Mouse (Mus musculus): ENCODE data around the gene Sh2d3c.

Gene Sh2d3c

DNA sequence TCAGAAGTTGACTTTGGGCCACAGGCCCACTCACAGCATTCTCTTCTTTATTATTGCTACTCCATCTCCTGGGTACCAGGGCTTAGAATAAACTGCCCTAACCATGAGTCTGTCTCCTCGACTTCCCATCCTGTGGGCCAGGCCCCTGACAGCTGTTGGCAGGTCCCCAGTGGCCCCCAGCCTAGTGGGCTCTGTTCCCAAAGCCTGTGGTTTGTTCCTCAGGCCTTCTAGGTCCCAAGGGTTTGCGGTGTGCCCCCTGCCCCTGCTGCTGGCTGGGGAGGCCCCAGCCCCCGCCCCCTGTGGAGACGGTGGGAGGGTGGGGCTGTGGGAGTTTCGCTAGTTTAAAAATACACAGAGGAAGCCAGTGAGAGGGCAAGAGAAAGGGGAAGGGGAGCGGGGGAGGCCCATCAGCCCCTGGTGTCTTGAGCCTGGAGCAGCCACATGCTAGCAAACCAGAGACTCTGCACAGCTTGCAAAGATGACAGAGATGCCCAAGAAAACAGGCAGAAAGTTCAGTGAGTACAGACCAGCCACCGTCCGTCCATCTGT is at the start of gene Sh2d3c:
TSS of gene Sh2d3c (plus strand) at position 375 of the 549 bp plus-strand sequence.
- DNase-seq (ENCODE audit: low spot score in 2 of 2) = no peak

DNA sequence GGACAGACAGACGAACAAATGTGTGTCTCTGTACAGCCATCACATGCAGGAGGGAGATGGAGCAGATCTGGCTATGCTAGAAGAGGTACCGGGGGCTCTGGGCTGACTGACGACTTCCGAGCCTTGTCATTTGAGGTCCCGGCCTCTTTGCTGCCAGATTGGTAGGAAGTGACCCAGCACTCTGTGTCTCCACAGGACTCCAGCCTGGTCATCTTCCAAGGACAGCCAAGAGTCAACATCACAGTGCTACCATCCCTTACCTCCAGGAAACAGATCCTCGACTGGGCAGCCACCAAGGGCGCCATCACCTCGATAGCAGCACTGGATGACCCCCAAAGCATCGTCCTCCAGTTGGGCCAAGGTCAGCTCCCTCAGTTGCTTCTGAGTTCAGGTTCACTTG is 49.7 kb upstream of the Sh2d3c start:
- DNase-seq (ENCODE audit: low spot score in 2 of 2) = no peak

DNA sequence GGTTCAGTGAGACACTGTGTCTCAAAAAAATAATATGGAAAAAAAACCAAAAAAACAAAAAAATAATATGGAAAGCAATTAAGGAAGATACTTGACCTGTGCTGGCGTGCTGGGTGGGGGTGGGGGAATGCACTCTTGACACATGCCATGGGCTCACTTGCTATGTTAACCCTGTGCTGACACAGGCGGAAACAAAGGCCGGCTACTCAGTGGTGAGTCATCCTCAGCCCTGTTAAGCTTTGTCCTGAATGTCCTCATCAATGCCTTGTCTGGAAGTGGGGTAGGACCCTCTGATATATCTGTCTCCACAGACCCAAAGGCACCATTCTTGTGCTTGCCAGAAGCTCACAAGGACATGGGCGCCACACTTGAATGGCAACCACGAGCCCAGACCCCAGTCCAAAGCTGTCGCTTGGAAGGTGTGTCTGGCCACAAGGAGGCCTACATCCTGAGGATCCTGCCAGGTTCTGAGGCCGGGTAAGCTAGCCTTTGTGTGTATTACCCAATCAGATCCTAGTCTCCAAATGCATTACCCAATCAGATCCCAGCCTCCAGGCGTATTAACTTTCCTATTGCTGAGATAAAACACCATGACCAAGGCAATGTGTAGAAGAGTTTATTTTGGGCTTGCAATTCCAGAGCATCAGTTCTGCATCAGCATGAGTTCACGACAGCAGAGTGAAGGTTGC is 48.8 kb upstream of the Sh2d3c start:
- DNase-seq (ENCODE audit: low spot score in 2 of 2) = no peak

DNA sequence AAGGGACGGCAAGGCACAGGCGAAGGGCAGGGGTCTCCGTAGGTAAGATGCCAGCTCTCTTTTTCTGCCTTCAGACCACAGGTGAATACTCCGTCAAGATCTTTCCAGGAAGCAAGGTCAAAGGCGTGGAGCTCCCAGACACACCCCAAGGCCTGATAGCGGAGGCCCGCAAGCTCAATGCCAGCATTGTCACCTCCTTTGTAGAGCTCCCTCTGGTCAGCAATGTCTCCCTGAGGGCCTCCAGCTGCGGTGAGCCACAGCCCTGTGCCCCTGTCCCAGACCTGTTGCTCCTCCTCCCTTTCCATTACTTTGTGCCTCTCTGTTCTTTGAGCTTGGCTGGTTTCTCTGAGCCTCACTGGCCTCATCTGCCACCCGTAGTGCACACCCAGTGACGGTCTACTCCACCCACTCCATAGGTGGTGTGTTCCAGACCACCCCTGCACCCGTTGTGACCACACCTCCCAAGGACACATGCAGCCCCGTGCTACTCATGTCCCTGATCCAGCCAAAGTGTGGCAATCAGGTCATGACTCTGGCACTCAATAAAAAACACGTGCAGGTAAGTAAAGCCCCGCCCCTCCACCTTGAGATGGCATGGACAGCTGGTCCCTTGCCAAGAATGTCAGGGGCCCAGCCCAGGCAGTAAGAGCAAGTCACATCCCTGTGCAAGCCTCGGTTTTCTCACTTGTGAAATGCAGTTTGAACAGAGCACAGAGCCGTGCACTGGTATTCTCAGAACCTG is 47.5 kb upstream of the Sh2d3c start:
- DNase-seq (ENCODE audit: low spot score in 2 of 2) = no peak

DNA sequence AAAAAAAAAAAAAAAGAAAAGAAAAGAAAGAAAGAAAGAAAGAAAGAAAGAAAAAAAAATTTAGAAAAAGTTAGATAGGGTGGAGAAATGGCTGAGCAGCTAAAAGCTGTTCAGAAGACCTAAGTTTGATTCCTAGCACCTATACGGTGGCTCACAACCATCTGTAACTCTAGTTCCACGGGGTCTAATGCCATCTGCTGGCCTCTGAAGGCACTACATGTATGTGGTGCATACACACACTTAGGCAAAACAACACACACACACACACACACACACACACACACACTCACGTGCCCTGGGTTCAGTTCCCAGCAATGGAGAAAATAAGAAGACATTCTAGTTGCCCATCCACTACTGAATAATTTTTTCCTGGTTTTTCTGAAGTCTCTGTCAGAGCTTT is 44.0 kb upstream of the Sh2d3c start:
- DNase-seq (ENCODE audit: low spot score in 2 of 2) = no peak

DNA sequence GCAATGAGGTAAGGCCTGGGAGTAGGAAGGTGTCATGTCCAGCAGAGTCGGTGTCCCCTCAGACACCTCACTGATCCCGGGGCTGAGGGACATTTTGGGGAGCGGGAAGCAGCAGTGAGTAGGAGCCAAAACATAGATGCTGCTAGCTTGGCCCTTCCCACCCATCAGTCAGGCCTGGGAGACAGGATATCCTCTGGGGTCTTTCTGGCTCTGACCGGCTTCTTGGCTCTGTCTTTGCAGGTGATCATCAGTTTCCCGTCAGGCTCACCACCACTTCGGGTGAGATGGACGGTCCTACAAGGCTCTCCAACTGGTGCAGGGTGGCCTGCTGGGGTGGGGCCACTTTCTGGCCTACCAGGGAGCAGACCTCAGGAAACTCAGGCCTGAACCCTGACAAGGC is 43.2 kb upstream of the Sh2d3c start:
- no peak for DNase-seq (ENCODE audit: low spot score in 2 of 2)

DNA sequence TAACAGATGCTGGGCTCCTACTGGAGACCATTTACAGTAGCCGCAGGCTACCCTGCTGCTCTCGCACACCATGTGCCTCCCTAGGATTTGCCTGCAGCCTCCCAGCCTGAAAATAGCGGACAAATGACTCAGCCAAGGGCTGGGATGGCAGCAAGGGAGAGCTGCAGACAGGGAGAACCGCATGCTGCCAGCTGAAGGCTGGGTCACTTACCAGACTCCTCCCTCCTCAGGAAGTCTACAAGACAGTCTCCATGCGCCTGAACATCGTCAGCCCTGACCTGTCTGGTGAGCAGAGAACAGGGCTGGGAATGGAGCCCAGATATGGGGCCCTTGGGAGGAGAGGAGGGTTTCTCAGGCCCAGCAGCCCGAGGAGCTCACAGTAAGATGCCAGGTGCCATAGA is 40.8 kb upstream of the Sh2d3c start:
- DNase-seq (ENCODE audit: low spot score in 2 of 2) = peak in 1 of 2 experiments; percentile 40

DNA sequence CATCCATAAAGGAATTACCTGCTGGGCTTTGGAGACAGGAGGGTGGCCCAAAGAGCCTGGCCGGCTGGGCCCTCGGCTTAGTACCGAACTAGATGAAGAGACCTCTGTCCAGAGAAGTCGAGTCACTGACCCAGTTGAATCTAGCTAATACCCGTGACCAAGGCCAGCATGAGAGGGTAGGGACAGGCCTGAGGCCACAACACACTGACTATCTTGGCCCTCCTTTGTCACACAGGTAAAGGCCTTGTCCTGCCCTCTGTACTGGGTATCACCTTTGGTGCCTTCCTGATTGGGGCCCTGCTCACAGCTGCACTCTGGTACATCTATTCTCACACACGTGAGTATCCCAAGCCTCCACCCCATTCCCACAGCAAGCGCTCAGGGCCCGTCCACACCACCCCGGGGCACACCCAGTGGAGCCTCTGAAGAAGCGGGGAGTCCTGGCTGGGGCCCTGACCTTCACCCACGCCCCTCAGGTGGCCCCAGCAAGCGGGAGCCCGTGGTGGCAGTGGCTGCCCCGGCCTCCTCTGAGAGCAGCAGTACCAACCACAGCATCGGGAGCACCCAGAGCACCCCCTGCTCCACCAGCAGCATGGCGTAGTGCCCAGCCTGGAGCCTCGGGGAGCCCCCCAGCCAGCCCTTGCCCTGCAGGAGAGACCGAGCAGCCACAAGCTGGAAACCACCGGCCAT is 39.7 kb upstream of the Sh2d3c start:
- no peak for DNase-seq (ENCODE audit: low spot score in 2 of 2)

DNA sequence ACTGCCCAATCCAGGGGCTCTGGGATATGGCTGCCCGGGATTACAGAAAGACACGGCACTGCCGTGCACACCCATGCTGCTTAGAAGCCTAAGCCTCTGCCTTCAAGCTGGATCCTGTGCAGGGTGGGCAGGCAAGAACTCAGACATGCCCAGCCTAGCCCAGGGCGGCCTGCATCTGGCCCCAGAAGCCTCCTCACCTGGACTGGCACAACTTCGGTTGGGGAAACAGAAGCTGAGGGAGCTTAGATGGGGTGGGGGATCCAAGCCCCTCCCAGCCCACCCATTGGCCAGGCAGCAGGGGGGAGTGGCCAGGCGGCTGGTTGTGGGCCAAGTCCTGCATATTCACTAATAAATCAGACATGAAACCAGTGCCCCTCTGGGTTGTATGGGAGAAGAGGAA is 39.1 kb upstream of the Sh2d3c start:
- no peak for DNase-seq (ENCODE audit: low spot score in 2 of 2)

DNA sequence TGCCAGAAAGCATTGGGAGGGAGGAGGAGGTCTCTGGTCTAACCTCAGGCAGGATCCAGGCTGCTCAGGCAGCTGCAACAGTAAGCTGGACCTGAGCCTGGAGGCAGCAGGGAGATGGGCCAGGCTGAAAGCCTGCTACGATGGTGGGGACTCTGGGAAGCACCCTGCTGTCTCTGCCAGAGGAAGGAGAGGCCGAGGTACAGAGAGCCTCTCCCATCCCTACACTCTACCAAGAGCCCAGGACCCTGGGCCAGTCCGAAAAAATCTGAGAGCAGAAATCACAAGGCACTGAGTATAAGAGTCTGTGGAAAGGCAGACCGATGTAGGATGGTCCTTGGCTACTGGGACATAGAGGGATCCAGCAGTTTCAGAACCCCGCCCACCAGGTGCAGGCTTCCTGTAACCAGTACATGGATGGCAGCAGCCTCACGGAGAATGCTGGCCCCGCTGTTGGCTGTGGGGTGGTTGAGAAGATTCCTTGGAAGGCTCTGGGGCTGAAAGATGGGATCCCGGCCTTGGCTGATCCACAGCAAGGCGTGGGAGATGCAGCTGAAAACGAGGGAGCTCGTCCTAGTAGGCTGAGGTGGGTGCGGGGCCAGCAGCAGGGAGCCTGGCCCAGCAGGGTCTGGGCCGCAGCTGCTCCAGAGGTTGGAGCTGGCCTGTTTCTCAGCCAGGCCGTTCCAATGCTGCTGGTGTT is 38.0 kb upstream of the Sh2d3c start:
- DNase-seq (ENCODE audit: low spot score in 2 of 2) = no peak

DNA sequence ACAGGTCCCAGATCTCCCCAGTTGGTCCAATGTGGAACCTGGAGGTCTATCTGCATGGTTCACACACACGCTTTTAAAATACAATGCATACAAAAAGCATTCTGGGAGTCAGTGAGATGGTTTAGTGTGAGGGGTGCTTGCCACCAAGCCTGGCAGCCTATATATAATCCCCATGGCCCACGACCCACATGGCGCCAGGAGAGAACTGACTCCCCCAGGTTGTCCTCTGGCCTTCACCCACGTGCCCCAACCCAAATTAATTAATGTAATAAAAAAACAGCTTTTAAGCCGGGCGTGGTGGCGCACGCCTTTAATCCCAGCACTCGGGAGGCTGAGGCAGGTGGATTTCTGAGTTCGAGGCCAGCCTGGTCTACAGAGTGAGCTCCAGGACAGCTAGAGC is 37.2 kb upstream of the Sh2d3c start:
- DNase-seq (ENCODE audit: low spot score in 2 of 2) = no peak

DNA sequence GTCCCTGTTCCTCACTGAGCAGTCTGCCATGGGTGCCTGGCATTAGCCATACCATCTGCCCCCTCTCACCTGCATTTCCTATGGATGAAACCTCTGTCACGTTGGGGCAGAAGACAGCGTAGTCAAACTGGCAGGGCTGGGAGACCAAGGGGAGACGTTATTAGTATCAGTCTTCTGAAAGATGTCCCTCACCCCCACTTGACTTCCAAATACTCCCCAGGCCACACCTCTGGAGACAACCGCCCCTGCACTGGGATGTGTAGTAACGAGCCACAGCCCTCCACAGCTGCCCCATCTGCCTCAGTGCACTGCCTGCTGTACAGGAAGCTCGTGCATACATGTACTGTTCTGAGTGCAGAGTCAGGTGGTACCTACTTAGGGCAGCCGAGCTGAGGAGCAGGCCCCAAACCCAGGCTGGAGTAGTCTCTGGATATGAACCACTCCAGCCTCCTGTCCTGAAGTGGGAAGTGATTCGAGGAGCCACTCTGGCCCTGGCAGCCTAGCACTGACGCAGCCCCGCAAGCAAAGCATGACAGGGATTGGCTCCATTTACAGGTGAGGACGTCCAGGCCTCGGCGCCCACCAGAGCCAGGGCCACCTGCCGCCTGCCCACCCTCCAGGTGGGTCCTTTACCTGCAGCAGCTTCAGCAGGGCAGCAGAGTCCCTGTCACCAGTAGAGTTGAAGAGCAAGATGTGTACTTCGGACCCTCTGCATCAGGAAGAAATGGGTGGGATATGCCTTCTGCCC is 36.0 kb upstream of the Sh2d3c start:
- DNase-seq (ENCODE audit: low spot score in 2 of 2) = no peak

DNA sequence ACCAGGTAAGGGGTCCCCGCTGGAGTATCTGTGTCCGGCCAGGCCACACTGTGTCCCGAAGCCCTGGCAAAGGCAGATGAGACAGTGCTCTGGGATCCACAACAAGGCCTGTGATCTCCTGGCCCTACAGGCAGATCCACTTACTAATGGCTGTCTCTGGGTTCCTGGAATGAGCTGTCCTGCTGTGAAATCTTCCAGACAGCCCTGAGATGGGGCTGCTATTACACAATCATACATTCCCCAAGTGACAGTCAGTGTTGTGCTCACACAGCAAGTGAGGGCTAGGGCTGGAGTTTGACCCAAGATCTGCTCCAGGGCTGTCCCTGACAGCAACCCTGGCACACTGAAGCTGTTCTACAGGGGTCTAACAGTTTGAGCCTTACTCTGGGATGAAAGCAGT is 35.0 kb upstream of the Sh2d3c start:
- DNase-seq (ENCODE audit: low spot score in 2 of 2) = no peak

DNA sequence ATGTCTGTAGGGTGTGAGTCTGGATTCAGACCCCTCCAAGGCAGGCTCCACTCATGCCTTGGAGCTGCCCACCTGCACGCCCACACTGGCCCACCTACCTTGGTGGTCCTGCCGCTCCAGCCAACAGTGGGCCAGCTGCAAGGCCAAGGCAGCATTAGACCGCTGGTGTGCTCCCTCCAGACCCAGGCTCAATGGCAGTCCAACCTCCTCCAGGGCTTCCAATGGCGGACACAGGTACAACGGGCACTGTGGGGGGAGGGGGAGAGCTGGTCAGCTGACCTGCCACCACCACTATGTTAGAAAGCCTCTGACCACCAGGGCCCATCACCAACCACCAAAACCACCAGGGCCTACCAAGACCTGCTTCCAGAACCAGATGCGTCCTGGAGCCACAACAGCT is 34.2 kb upstream of the Sh2d3c start:
- no peak for DNase-seq (ENCODE audit: low spot score in 2 of 2)

DNA sequence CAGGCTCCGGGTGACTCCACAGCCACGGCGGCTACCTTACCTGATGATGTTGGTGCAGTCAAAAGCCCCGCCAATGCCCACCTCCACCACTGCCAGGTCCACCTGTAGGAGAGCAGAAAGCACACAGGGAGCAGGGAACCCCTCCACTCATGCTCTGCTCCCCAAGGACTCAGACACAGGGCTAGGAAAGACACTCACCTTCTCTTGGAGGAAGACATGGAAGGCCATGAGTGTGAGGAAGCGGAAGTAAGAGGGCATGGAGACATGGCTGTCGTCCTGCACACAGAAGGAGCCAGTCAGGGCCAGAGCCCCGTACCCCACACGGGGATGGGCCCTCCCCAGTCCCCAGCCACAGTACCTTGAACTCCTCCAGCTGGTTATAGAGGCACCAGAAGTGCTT is 33.3 kb upstream of the Sh2d3c start:
- DNase-seq (ENCODE audit: low spot score in 2 of 2) = no peak

DNA sequence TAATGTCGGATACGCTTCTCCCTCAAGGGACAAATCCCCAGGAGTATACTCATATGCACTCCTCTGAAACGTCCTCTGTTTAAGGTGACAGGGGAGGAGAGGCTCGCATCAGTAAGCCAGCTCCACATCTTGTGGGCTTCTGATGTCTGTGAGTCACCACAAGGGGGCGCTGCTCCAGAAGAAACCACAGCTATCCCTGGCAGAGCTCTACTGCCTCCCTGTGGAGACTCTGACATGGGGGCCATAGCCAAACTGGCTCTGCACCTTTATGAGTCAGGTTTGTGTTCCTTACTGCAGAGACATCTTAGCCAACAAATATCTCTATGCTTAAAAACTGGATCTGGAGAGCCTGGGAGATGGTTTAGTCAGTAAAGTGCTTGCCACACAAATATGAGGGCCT is 31.4 kb upstream of the Sh2d3c start:
- peak; percentile 81 to 87 for DNase-seq (ENCODE audit: low spot score in 2 of 2)

DNA sequence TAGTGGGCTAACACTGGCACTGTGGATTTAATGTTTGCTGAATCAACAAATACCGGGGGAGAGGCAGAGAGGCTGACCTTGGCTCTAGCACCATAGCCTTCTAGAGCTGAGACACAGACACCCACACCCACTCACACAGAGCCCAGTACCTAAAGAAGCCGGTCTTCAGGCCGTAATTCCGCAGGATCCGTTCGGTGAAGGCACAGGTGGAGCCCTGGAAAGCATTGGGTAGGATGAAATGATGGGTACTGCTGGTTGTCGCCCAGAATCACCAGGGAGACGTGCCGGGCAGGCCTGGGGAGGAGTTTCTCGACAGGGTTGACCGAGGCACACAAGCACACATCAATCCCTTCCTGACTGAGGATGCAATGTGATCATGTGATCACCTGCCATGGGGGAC is 29.8 kb upstream of the Sh2d3c start:
- DNase-seq (ENCODE audit: low spot score in 2 of 2) = no peak

DNA sequence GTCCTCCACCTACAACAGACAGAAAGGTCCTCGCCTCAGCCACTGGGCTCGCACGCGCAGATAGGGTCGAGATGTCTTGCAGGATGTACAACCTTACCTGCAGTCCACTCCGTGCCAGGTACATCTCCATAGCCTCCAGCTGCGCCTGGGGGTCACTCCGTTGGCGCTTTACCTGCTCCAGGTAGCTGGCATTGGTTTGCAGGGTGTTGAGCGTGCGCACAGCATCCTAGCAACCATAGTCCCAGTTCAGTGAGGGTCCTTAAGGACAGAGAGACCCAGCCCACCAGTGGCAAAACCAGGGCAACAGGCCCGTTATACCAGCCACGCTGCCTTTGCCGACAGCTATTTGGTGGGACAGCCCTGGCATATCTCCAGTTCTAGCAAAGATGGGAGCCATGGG is 28.4 kb upstream of the Sh2d3c start:
- no peak for DNase-seq (ENCODE audit: low spot score in 2 of 2)

DNA sequence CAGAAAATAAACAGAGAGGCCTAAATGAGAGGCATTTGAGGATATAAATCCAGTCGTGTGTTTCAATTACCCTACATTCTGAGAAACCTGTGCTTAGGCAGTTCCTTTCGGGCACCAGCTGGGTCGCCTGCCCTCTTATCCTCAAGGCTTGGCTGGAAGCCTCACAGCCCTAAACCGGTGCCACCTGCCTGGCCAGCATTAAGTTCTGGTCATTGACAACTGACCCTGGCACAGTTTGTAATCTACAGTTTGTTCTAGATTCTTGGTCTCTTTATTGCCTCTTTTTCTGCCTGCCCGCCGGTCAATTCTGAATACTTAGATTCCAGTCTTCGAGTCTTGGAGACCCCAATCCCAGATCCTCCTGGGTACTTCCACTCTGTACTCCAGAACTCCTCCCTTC is 27.6 kb upstream of the Sh2d3c start:
- no peak for DNase-seq (ENCODE audit: low spot score in 2 of 2)

DNA sequence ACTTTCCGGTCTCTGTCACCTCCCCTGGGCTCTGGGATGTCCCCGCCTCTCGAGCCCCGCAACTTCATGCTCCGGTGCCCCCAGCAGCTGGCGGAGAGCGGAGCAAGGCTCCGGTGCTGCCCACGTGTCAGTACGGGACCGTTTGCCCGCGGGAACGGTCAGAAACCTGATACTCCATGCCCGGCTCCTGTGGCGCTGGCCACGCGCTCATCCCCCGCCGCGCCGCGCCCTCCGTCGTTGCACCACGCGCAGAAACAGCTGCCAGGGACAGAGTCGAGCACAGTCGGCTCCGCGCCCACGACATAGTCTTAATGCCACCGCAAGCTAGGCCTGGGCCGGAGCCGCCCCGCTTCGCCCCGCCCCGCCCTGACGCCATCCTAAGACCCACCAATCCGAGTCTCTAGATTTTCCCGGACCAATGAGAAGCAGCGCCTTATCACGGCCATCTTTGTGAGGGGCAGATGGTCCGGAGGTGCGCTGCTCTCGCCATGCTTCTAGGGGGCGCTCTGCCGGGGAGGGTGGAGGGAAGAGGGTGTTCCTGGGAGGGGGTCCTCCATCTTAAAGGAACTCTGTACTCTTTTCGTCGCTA is 26.9 kb upstream of the Sh2d3c start:
- DNase-seq (ENCODE audit: low spot score in 2 of 2) = peak; percentile 75 to 90

DNA sequence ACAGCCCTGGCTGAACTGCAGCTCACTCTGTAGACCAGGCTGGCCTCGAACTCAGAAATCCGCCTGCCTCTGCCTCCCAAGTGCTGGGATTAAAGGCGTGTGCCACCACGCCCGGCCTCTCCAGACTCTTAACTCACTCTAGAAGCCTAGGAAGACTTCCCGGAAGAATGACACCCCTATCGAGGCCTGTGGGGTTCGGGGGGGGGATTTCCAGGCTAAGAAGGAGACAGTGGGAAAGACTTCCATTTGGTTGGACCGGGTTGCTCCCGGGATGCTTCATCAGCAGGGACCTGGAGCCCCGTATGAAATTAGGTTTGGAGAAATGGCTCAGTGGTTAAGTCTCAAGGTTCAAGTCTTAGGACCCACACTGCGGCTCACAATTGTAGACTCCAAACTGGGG is 26.2 kb upstream of the Sh2d3c start:
- DNase-seq (ENCODE audit: low spot score in 2 of 2) = no peak

Data from frontal cortex, postnatal 25 days (tissue).